Comparison of ENCODE assay signal across 25 mouse cellular contexts in the genomic region with DNA sequence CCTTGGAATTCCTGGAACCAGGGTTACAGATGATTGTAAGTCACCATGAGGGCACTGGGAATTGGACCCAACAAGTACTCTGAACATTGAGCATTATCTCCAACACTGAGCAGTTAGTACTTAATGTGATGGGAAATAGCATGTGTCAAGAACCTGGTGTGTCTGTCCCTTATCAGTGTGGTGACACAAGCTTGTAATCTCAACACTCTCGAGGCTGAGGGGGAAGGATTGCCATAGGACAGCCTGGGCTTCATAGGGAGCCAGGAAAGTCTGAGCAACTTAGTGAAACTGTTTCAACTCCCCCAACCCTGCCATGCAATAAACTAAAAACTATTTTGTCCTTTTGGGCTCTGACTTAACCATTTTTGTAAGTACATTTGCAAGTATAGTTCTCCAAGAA.
"Had no signal": no experiment of that assay in that cellular context is flagged by ENCODE, and none has a peak within 500 bp of the region (broad histone marks: within the 10 kb centered on the region; RNA-seq: fewer than 3 reads in every experiment).

No protein-coding gene starts in this region.

- H3K4me3 ChIP-seq: embryonic facial prominence, embryonic 10.5 days; embryonic facial prominence, embryonic 12.5 days; embryonic facial prominence, embryonic 13.5 days; embryonic facial prominence, embryonic 15.5 days; erythroblast, embryonic 14.5 days; forebrain, embryonic 10.5 days; forebrain, embryonic 12.5 days; forebrain, embryonic 13.5 days; forebrain, embryonic 15.5 days; gastrocnemius, adult 2 months; heart, adult 2 months had no signal

- H3K27me3 ChIP-seq: embryonic facial prominence, embryonic 12.5 days; embryonic facial prominence, embryonic 13.5 days; embryonic facial prominence, embryonic 15.5 days; forebrain, embryonic 12.5 days; forebrain, embryonic 13.5 days; forebrain, embryonic 15.5 days had no signal

- H3K9ac ChIP-seq: embryonic facial prominence, embryonic 12.5 days; embryonic facial prominence, embryonic 13.5 days; embryonic facial prominence, embryonic 15.5 days; forebrain, embryonic 12.5 days; forebrain, embryonic 13.5 days; forebrain, embryonic 15.5 days; forebrain, postnatal 0 days had no signal

- H3K4me1 ChIP-seq: embryonic facial prominence, embryonic 10.5 days; embryonic facial prominence, embryonic 12.5 days; embryonic facial prominence, embryonic 13.5 days; embryonic facial prominence, embryonic 15.5 days; forebrain, embryonic 10.5 days; forebrain, embryonic 12.5 days; forebrain, embryonic 13.5 days; forebrain, embryonic 15.5 days had no signal

- H3K27ac ChIP-seq: embryonic facial prominence, embryonic 10.5 days; embryonic facial prominence, embryonic 12.5 days; embryonic facial prominence, embryonic 13.5 days; embryonic facial prominence, embryonic 15.5 days; forebrain, embryonic 10.5 days; forebrain, embryonic 12.5 days; forebrain, embryonic 13.5 days; forebrain, embryonic 15.5 days; gastrocnemius, adult 2 months; heart, adult 2 months had no signal

- H3K9me3 ChIP-seq: embryonic facial prominence, embryonic 10.5 days; embryonic facial prominence, embryonic 12.5 days; embryonic facial prominence, embryonic 13.5 days; embryonic facial prominence, embryonic 15.5 days; forebrain, embryonic 10.5 days; forebrain, embryonic 12.5 days; forebrain, embryonic 13.5 days; forebrain, embryonic 15.5 days had no signal

- H3K36me3 ChIP-seq: embryonic facial prominence, embryonic 10.5 days; embryonic facial prominence, embryonic 12.5 days; embryonic facial prominence, embryonic 13.5 days; embryonic facial prominence, embryonic 15.5 days; forebrain, embryonic 10.5 days; forebrain, embryonic 12.5 days; forebrain, embryonic 15.5 days had no signal

- DNase-seq: cerebellum, adult 9-10 months; cerebellum, adult 9-11 months; cerebellum, postnatal 10 days; cerebellum, postnatal 14 days; cerebellum, postnatal 25 days; cerebellum, postnatal 36 days; embryo, embryonic 11 days; forebrain, postnatal 0 days; gastrocnemius, adult 2 months; gastrocnemius, postnatal 10 days; gastrocnemius, postnatal 14 days; gastrocnemius, postnatal 25 days; gastrocnemius, postnatal 36 days; heart, adult 11 months; heart, adult 18-20 months; heart, adult 2 months had no signal
